Mouse (Mus musculus): ENCODE measurements around the gene Copz1. TPM values are rescaled to one million over a fixed set of nuclear protein-coding genes. Genes with fewer than 3 reads are reported as not detected.
"Not testable (repeated sequence)": the region's sequence is repeated elsewhere in the genome, so short reads cannot be mapped to it uniquely, and the experiment has no call there.

Gene Copz1
- polyA plus RNA-seq (2017; shearing (Covaris generic)): 100 to 1,000 TPM; 231 to 266 TPM

DNA sequence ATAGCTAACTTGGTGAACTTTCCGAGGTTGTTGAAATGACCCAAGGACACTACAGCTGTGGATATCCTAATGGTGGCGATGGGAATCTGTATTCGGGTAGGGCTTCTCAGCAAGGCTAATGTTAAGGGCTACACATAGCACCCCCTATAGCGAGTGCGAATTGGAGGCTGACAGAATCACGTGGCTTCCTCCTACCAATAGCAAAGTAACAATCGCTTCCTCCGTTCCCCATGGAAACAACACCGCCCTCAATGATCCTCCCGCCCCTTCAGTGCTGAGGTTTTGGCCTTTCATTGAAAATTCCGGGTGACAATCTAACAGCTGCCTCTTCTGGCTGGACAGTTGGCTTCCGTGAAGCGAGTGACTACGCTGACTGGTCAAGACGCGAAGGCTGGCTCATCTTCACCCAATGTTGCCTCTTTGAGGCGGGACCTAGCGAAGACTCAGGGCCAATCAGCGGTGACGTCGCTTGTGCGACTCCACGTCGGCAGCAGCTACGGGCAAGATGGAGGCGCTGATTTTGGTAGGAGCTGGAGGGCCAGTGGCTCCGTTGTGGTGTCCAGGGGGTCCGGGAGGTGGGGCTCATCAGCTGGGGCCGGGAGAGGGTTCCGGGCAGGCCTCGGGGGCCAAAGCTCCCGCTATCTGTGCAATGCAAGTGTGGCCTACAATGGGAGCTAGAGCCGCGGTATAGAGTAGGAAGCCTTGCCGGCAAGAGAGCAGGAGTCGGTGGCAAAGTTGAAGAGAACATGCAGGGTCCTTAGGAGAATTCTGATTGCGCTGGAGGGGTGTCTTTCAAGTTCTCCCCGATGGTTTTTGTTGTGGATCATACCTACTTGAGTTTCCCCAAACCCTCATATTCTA, at the start of gene Copz1:
Copz1 (plus strand) TSS at position 296 of the 861 bp plus-strand sequence.
- peak; percentile 98 for ATAC-seq

- no peak for ATAC-seq
Measured at GRCm38 (mm10) chr15:103224161-103224560, 48.4 kb upstream of the Copz1 start.

GRCm38 (mm10) chr15:103227022-103227421, 45.5 kb upstream of the Copz1 start:
- no peak for ATAC-seq

- ATAC-seq: no peak
Measured at GRCm38 (mm10) chr15:103227572-103227971, 44.9 kb upstream of the Copz1 start.

GRCm38 (mm10) chr15:103228904-103229303, 43.6 kb upstream of the Copz1 start:
- ATAC-seq: no peak

- ATAC-seq: no peak
Measured at GRCm38 (mm10) chr15:103233119-103233518, 39.4 kb upstream of the Copz1 start.

- no peak for ATAC-seq
Measured at GRCm38 (mm10) chr15:103237295-103237694, 35.2 kb upstream of the Copz1 start.

DNA sequence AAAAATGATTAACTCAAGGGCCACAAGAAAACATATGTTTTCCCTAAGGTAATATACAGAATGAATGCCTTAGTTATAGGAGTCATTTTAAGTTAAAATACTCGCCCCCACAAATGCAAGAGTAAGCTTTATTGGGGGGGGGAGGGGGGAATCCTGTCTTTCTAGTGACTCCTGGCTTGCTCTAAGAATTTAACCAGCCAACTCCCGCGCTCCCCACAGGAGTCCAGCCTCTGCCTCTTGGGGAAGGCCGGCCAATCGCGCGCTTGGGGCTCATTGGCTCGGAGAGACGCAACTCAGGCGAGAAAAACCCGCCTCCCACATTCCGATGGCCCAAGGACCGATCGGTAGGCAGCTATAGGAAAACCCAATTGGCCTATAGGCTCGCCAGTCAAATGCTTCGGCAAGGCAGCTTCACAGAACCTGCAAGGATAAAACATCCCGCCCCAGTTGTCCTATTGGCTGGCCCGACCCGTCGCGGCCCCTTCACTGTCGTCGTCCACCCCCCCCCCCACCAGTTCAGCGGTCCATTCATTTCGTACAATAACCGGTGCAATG, 33.3 kb upstream of the Copz1 start:
- peak; percentile 69 for ATAC-seq

- ATAC-seq: peak; percentile 47
Measured at GRCm38 (mm10) chr15:103239685-103240159, 32.8 kb upstream of the Copz1 start, which contains the start of gene Cbx5. Gene Cbx5 (minus strand): TSS chr15:103239816.

GRCm38 (mm10) chr15:103240160-103241028, 32.1 kb upstream of the Copz1 start, which contains the start of gene Hnrnpa1:
Gene Hnrnpa1 (plus strand): TSS chr15:103240432.
- ATAC-seq: peak; percentile 79

- ATAC-seq: not testable (repeated sequence)
Measured at GRCm38 (mm10) chr15:103241071-103242018, 31.2 kb upstream of the Copz1 start.

DNA sequence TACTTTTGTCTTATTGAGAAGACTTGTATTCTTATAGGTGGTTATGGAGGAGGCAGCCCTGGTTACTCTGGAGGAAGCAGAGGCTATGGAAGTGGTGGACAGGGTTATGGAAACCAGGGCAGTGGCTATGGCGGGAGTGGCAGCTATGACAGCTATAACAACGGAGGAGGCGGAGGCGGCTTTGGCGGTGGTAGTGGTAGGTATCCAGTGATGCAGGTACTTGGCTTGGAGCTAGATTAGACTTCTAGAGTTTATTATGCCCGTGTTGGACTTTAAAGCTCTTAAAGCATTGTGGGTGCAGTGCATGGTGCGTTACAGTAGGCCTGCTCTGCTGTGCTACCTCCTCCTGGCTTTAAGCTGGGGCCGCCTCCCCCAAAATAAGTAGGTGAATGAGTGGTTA, 29.6 kb upstream of the Copz1 start:
- no peak for ATAC-seq

DNA sequence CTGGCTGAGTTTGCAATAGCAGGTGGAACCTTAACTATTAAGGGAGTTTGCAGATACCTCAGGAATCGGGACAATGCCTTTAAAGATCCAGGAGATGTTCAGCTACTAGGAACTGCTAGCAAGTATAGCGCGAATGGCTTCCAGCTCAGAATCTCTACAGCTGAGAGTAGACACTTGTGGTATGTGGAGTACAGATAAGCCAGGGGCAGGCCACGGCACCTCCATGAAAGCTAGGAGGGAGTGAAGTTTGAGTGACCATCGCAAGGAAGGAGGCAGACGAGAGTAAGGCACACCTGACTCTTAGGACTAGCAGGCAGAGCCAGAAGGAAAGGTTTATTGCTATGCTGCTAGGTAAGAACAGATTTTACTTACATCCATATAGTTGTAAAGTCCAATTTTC, 26.9 kb upstream of the Copz1 start:
- no peak for ATAC-seq

DNA sequence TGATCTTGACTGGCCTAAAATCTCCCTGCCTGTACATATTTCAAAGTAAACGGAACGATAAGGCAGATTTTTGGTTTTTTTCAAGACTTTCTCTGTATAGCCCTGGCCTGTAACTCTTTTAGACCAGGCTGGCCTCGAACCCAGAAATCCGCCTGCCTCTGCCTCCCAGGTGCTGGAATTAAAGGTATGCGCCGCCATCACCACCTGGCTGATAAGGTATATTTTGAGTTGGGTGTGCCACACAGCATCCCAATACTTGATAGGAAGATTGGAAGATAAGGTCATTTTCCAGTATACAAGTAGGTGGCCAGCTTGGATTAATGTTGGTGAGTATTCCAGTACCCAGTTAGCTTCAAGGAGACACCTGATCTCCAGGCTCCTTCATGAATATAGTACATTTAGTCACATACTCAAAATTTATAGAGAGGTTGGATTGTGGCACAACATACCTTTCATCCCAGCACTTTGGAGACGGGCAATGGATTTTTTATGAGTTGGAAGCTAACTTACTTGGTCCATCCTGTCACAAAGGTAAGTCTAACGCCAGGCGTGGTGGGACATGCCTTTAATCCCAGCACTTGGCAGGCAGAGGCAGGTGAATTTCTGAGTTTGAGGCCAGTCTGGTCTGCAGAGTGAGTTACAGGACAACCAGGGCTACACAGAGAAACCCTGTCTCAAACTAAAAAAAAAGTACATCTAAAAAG, 25.3 kb upstream of the Copz1 start:
- no peak for ATAC-seq

GRCm38 (mm10) chr15:103247782-103248400, 24.6 kb upstream of the Copz1 start:
- ATAC-seq: no peak

DNA sequence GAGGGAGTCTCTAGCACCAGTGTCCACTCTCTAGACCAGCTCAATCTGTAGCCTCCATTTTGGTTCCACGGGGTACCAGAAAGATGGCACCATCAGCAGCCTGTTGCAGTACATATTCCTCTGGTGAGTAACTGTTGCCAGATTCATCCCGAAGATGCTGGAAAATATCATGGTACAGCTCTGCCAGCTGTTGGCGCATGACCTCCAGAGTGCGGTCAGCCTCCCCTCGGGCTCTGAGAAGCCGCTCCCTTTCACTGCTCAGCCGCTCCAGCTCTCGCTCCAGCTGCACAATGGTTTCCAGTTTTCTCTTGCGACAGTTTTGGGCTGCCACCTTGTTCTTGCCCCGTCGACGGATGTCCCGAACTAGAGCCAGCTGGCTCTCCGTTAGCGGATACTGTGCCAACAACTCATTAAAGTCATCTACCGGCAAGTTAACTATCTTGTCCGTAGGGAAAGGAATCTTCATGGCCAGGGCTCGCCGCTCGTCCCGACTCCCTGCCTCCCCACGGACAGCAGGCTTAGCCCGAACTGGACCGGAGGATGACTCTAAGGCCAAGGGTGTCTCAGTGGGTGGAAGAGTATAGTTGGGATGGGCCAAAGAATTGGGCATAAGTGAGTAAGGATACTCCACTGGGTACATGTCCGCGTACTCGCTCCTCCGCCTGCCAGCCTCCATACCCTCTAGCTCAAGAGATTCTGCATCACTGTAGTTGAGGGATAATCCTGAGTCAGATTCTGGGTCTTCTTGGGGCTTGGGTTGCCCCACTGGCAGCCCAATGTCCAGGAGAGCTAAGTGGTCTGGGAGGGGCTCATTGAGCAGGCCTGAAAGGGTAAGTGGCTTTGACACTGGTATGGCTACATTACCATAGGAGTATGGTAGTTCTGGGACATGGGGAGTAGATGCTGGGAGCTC, 23.9 kb upstream of the Copz1 start:
- ATAC-seq: no peak

GRCm38 (mm10) chr15:103249511-103249910, 23.0 kb upstream of the Copz1 start:
- ATAC-seq: not testable (repeated sequence)

GRCm38 (mm10) chr15:103250195-103250740, 22.2 kb upstream of the Copz1 start:
- ATAC-seq: no peak

DNA sequence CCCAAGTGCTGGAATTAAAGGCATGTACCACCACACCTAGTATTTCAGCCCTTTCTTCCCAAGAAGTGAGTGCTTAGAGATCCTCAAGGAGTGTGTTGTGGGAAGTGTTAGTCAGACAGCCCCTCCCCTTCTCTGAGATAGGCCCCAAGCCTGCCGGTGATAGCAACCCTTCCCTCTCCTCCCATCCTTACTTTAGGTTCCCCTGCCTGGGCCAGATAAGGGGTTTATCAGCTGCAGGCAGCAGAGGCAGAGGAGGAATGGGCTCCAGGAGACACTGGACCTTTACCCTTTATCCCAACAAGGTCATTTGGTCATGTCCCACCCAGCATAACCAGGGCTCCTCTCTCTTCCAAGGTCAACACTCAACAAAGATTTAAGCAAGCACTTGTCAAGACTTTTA, 20.9 kb upstream of the Copz1 start:
- ATAC-seq: no peak

All from activated CD4-positive, CD25-positive, alpha-beta regulatory T cell, adult 4 months (primary cell).